Mouse (Mus musculus): ENCODE measurements around the gene Wdr62.

DNA sequence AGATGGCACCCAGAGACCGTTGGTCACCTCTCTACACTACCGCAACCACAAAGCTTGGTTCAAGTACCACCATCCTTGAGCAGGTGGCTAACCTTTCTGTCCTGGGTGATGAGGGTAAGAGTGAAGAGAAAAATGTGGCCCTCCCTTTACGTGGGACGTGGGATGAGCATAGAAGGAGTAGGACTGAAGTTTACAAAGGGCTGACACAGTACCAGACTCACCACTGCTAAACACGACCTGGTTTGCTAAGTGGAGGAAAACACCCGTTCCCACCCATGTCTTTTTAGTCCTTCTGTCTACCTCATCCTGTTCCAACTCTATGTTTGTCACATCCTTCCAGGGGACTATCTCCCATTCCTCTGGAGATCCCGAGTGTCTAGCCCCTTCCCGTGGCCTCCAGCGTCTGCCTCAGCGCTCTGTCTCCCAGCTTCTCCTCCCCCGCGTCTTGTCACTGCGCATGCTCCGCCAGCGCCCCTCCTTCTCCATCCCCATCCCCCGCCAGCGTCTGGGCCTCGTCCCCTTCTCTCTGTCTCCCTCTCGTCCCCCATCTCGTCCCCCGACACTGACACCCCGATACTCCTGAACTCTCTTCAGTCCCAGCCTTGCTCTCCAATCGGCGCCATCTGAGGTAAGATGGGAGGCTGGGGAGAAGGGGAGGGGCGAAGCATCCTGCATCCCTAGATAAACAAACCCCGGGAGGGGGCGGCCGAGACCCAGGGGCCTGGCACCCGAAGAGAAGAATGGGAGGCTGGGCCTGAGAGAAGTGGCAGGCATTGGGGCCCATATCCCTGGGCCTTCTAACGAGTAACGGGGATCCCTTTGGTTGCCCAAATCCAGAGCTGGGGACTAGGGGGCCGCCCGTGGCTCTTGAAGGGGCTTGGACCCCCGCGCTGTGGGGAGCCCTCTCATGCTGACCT lies 11.3 kb upstream of the Wdr62 start, which contains the start of gene Clip3:
- no peak for TF ChIP-seq CTCF (IDR thresholded peaks at IDR 0.05; ENCODE audit: low read depth)
- TF ChIP-seq EP300 (optimal IDR thresholded peaks at IDR 0.05) = no peak
